In the genomic region with DNA sequence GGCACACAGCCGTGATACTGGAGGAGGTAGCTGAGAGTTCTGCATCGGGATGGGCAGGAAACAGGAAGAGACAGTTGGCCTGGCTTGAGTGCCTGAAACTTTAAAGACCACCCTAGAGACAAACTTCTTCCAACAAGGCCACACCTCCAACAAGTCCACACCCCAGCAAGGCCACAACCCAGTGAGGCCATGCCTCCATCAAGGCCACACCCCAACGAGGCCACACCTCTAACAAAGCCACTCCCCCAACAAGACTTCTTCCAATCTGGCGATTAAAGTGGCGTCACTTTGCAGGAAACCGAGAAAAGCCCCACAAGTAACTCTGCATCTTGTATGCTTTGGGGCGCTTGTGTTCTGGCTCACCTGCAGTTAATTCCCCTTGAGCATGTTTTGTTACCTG, we compare ENCODE assay signal across 21 mouse cellular contexts. TPM values are rescaled to one million over a fixed set of nuclear protein-coding genes. Genes with fewer than 3 reads are reported as not detected.
DNase-seq lines count a peak whose midpoint lies in the region; ATAC-seq lines count a peak whose summit lies in the region.
"Had no signal": no experiment of that assay in that cellular context is flagged by ENCODE, and none has a peak within 500 bp of the region (broad histone marks: within the 10 kb centered on the region; RNA-seq: fewer than 3 reads in every experiment).

No protein-coding gene starts in this region.

- peak; percentile 10 for DNase-seq in embryonic facial prominence, embryonic 11.5 days (ENCODE audit: low spot score)
- DNase-seq in embryonic facial prominence, embryonic 10.5 days (ENCODE audit: low spot score) = no peak
- peak; percentile 38 for DNase-seq in lung, postnatal 10 days
- no peak for DNase-seq in lung, postnatal 14 days
- DNase-seq in MEL-GATA-1-ER (ENCODE audit: extremely low read depth, low read depth) = peak; percentile 12
- no peak for DNase-seq in ovary, adult 18-20 months (ENCODE audit: low spot score)
- no peak for DNase-seq in layer of hippocampus, adult 18-20 months (ENCODE audit: low spot score in 2 of 2)
- DNase-seq: cerebellum, adult 8-10 months; heart, postnatal 10 days had no signal

- ATAC-seq in embryonic facial prominence, embryonic 11.5 days (replicated peaks; ENCODE audit: insufficient number of reproducible peaks, low FRiP score, low TSS enrichment, low read depth) = no peak
- no peak for ATAC-seq in stomach, embryonic 15.5 days (ENCODE audit: insufficient read depth, low FRiP score, low read depth)
- ATAC-seq: forebrain, embryonic 16.5 days; intestine, postnatal 0 days had no signal

- no peaks in the 10 kb centered on the region for H3K9me3 ChIP-seq in embryonic facial prominence, embryonic 11.5 days (replicated peaks; ENCODE audit: control insufficient read depth, low read length)
- H3K9me3 ChIP-seq in embryonic facial prominence, embryonic 10.5 days = no peaks in the 10 kb centered on the region
- H3K9me3 ChIP-seq in stomach, embryonic 15.5 days = no peaks in the 10 kb centered on the region
- H3K9me3 ChIP-seq: limb, embryonic 13.5 days; lung, embryonic 15.5 days; neural tube, embryonic 15.5 days had no signal

- 25% methylated on average over 7 of the region's 7 CpGs for WGBS in embryonic facial prominence, embryonic 11.5 days
- WGBS in embryonic facial prominence, embryonic 10.5 days = 33% methylated on average over 7 of the region's 7 CpGs
- 24% methylated on average over 7 of the region's 7 CpGs for WGBS in stomach, embryonic 15.5 days

- no peak overlapping the region for H3K9ac ChIP-seq in embryonic facial prominence, embryonic 11.5 days (replicated peaks; ENCODE audit: low read length)
- no peak overlapping the region for H3K9ac ChIP-seq in stomach, embryonic 15.5 days
- H3K9ac ChIP-seq: hindbrain, embryonic 14.5 days; limb, embryonic 13.5 days; lung, embryonic 15.5 days; neural tube, embryonic 15.5 days had no signal

- H3K27ac ChIP-seq in embryonic facial prominence, embryonic 11.5 days (replicated peaks; ENCODE audit: low read depth, low read length) = no peak overlapping the region
- H3K27ac ChIP-seq in embryonic facial prominence, embryonic 10.5 days (replicated peaks) = no peak overlapping the region
- no peak overlapping the region for H3K27ac ChIP-seq in stomach, embryonic 15.5 days
- H3K27ac ChIP-seq: hindbrain, embryonic 14.5 days; limb, embryonic 13.5 days; lung, embryonic 15.5 days; neural tube, embryonic 15.5 days had no signal

- H3K27me3 ChIP-seq in embryonic facial prominence, embryonic 11.5 days (ENCODE audit: control insufficient read depth, insufficient read depth, low read length) = no peaks in the 10 kb centered on the region
- H3K27me3 ChIP-seq in embryonic facial prominence, embryonic 10.5 days (replicated peaks; ENCODE audit: low read depth, poor library complexity, severe bottlenecking) = peaks cover 17% of the 10 kb centered on the region; the same call in 1 of the 2 replicates
- H3K27me3 ChIP-seq in stomach, embryonic 15.5 days (replicated peaks) = no peaks in the 10 kb centered on the region
- H3K27me3 ChIP-seq: lung, embryonic 15.5 days had no signal

- H3K36me3 ChIP-seq in embryonic facial prominence, embryonic 11.5 days (replicated peaks; ENCODE audit: control insufficient read depth, insufficient read depth, low read depth, low read length) = no peaks in the 10 kb centered on the region
- no peaks in the 10 kb centered on the region for H3K36me3 ChIP-seq in embryonic facial prominence, embryonic 10.5 days (replicated peaks)
- no peaks in the 10 kb centered on the region for H3K36me3 ChIP-seq in stomach, embryonic 15.5 days
- H3K36me3 ChIP-seq: limb, embryonic 13.5 days; lung, embryonic 15.5 days; neural tube, embryonic 15.5 days had no signal

- no peaks in the 10 kb centered on the region for H3K4me1 ChIP-seq in embryonic facial prominence, embryonic 11.5 days (ENCODE audit: control insufficient read depth, insufficient read depth, low read length)
- H3K4me1 ChIP-seq in embryonic facial prominence, embryonic 10.5 days = peaks cover 19% of the 10 kb centered on the region
- peaks cover 2% of the 10 kb centered on the region; the same call in 1 of the 2 replicates for H3K4me1 ChIP-seq in stomach, embryonic 15.5 days
- H3K4me1 ChIP-seq: limb, embryonic 13.5 days; lung, embryonic 15.5 days; neural tube, embryonic 15.5 days had no signal

- no peak overlapping the region for H3K4me3 ChIP-seq in embryonic facial prominence, embryonic 11.5 days (ENCODE audit: low read depth, low read length)
- no peak overlapping the region for H3K4me3 ChIP-seq in embryonic facial prominence, embryonic 10.5 days
- H3K4me3 ChIP-seq in stomach, embryonic 15.5 days (replicated peaks) = no peak overlapping the region
- H3K4me3 ChIP-seq: erythroblast, embryonic 14.5 days; limb, embryonic 13.5 days; lung, embryonic 15.5 days; neural tube, embryonic 15.5 days had no signal

- no peak overlapping the region for H3K4me2 ChIP-seq in embryonic facial prominence, embryonic 11.5 days (ENCODE audit: low read depth, low read length)
- peak overlapping the region; percentile 21; the same call in 1 of the 2 replicates for H3K4me2 ChIP-seq in stomach, embryonic 15.5 days
- H3K4me2 ChIP-seq: hindbrain, embryonic 14.5 days; limb, embryonic 13.5 days; lung, embryonic 15.5 days; neural tube, embryonic 15.5 days had no signal

RNA-seq across cellular contexts. Expression of gene Foxn4, which starts 34.7 kb away (rescaled TPM):
- 0.42 and 1.3 TPM in 2 replicates for polyA plus RNA-seq in embryonic facial prominence, embryonic 11.5 days (2014; fragmentation: Nextera tagmentation; extraction: Ambion mirVana)
- 1.00 and 1.1 TPM in 2 replicates for polyA plus RNA-seq in embryonic facial prominence, embryonic 10.5 days (2016; fragmentation: Nextera tagmentation; extraction: Ambion mirVana)
- not detected in 2 replicates for polyA plus RNA-seq in stomach, embryonic 15.5 days (2015; fragmentation: Nextera tagmentation; extraction: Ambion mirVana)
- total RNA-seq in layer of hippocampus, adult 18-20 months (2021) = not detected
- total RNA-seq: gastrocnemius, adult 8-10 months; heart, postnatal 10 days had no signal
- polyA plus RNA-seq: C2C12; cortical plate, adult 2 months; erythroblast, embryonic 14.5 days; intestine, postnatal 0 days; limb, embryonic 13.5 days; neural tube, embryonic 15.5 days; stomach, embryonic 14.5 days had no signal

RNA-seq across cellular contexts. Expression of gene Myo1h, which starts 50.0 kb away (rescaled TPM):
- polyA plus RNA-seq in embryonic facial prominence, embryonic 11.5 days (2014; fragmentation: Nextera tagmentation; extraction: Ambion mirVana) = 0.38 and 1.2 TPM in 2 replicates
- polyA plus RNA-seq in embryonic facial prominence, embryonic 10.5 days (2016; fragmentation: Nextera tagmentation; extraction: Ambion mirVana) = 0.94 and 1.2 TPM in 2 replicates
- 5.5 and 6.5 TPM in 2 replicates for polyA plus RNA-seq in stomach, embryonic 15.5 days (2015; fragmentation: Nextera tagmentation; extraction: Ambion mirVana)
- 1 to 10 TPM; 3.6 to 3.7 TPM for total RNA-seq in layer of hippocampus, adult 18-20 months (2021)
- total RNA-seq: gastrocnemius, adult 8-10 months had no signal
- polyA plus RNA-seq: erythroblast, embryonic 14.5 days had no signal

Comparison
In these comparisons a context has a peak if more than half of its experiments do, and no peak if none do; other contexts are left out.
1. DNase-seq: peak in embryonic facial prominence, embryonic 11.5 days (single experiment), lung, postnatal 10 days (single experiment) and MEL-GATA-1-ER (single experiment); none in embryonic facial prominence, embryonic 10.5 days (single experiment), lung, postnatal 14 days (single experiment), ovary, adult 18-20 months (single experiment) and layer of hippocampus, adult 18-20 months (0 of 2).